Mouse (Mus musculus) MEL (cell line): ENCODE data around the gene Try5. TPM values are rescaled to one million over a fixed set of nuclear protein-coding genes. Genes with fewer than 3 reads are reported as not detected.

ENCODE experiments used
- DNase-seq: peaks from one replicate; pipeline ENCODE4 v3.0.0; 2011; ENCODE audit warnings: low read depth, low spot score
- H3K27ac ChIP-seq: 2 replicates; pipeline ENCODE4 v1.5.1; 2012; ENCODE audit warnings: low read depth, mild to moderate bottlenecking, control low read depth, low read length, moderate library complexity; ENCODE audit not compliant: control insufficient read depth
- H3K27me3 ChIP-seq, 2 experiments: fragments of 150-350 bp in 1 of 2; sonication (generic) in 1 of 2; 2 replicates each; pipeline ENCODE4 v1.6.1; 2012; ENCODE audit warnings: low read length in 2 of 2, mild to moderate bottlenecking in 2 of 2, improper control_type of control experiment in 1 of 2, moderate library complexity in 1 of 2; ENCODE audit not compliant: insufficient read depth in 2 of 2, control insufficient read depth in 1 of 2
- H3K36me3 ChIP-seq, 2 experiments: 2 replicates each; pipeline ENCODE4 v1.6.1; 2012 to 2014; ENCODE audit warnings: low read length in 2 of 2, improper control_type of control experiment in 1 of 2, inconsistent platforms in 1 of 2, mild to moderate bottlenecking in 1 of 2; ENCODE audit not compliant: insufficient read depth in 2 of 2, control insufficient read depth in 1 of 2
- H3K4me1 ChIP-seq, 2 experiments: fragments of 150-350 bp in 1 of 2; sonication (generic) in 1 of 2; 2 replicates each; pipeline ENCODE4 v1.6.1; 2012; ENCODE audit warnings: low read length in 2 of 2, improper control_type of control experiment in 1 of 2, mild to moderate bottlenecking in 1 of 2; ENCODE audit not compliant: insufficient read depth in 2 of 2, control insufficient read depth in 1 of 2
- H3K4me3 ChIP-seq, 2 experiments: fragments of 150-350 bp in 1 of 2; sonication (generic) in 1 of 2; 2 replicates each; pipeline ENCODE4 v1.5.1; 2012; ENCODE audit warnings: low read depth in 2 of 2, low read length in 2 of 2, mild to moderate bottlenecking in 2 of 2, moderate library complexity in 2 of 2, control low read depth in 1 of 2, improper control_type of control experiment in 1 of 2; ENCODE audit not compliant: control insufficient read depth in 1 of 2, insufficient read depth in 1 of 2
- H3K79me2 ChIP-seq: 2 replicates; pipeline ENCODE4 v1.6.1; 2012; ENCODE audit warnings: mild to moderate bottlenecking, low read length, moderate library complexity; ENCODE audit not compliant: control insufficient read depth, poor library complexity, insufficient read depth
- H3K9ac ChIP-seq: 2 replicates; pipeline ENCODE4 v1.6.1; 2012; ENCODE audit warnings: low read depth, mild to moderate bottlenecking, control low read depth, low read length, moderate library complexity; ENCODE audit not compliant: control insufficient read depth, poor library complexity, severe bottlenecking
- H3K9me3 ChIP-seq: fragments of 150-350 bp; sonication (generic); replicated peaks from 2 replicates; pipeline ENCODE4 v1.6.1; 2012; ENCODE audit warnings: mild to moderate bottlenecking, low read length, improper control_type of control experiment, moderate library complexity; ENCODE audit not compliant: insufficient read depth
- CTCF ChIP-seq, 3 experiments: IDR thresholded peaks in 2 of 3; conservative IDR thresholded peaks in 1 of 3; 2 replicates each; pipeline ENCODE4 v1.5.1; 2011 to 2012; ENCODE audit warnings: low read length in 3 of 3, low read depth in 2 of 3, mild to moderate bottlenecking in 2 of 3, improper control_type of control experiment in 1 of 3, inconsistent platforms in 1 of 3, mixed read lengths in 1 of 3, moderate library complexity in 1 of 3; ENCODE audit not compliant: control insufficient read depth in 1 of 3, insufficient read depth in 1 of 3, poor library complexity in 1 of 3, severe bottlenecking in 1 of 3
- ELF1 ChIP-seq: IDR thresholded peaks from 2 replicates; pipeline ENCODE4 v1.6.1; 2014; ENCODE audit warnings: low read depth, mild to moderate bottlenecking, inconsistent platforms, low read length, improper control_type of control experiment, moderate library complexity
- MEF2A ChIP-seq: IDR thresholded peaks from 2 replicates; pipeline ENCODE4 v1.6.1; 2014; ENCODE audit warnings: low read depth, mild to moderate bottlenecking, inconsistent platforms, low read length, improper control_type of control experiment; ENCODE audit not compliant: poor library complexity, insufficient replicate concordance, severe bottlenecking; ENCODE audit errors: extremely low read depth
- RAD21 ChIP-seq: IDR thresholded peaks from 2 replicates; pipeline ENCODE4 v1.6.1; 2011; ENCODE audit warnings: mild to moderate bottlenecking, low read depth, low read length, improper control_type of control experiment
- RCOR1 ChIP-seq: IDR thresholded peaks from 2 replicates; pipeline ENCODE4 v1.6.1; 2012; ENCODE audit warnings: low read depth, mild to moderate bottlenecking, inconsistent platforms, low read length, improper control_type of control experiment
- SMC3 ChIP-seq: IDR thresholded peaks from 2 replicates; pipeline ENCODE4 v1.6.1; 2011; ENCODE audit warnings: low read depth, low read length, improper control_type of control experiment
- polyA plus RNA-seq, 2 experiments: library from polyadenylated mRNA; stranded (reverse) in 1 of 2; unstranded in 1 of 2; fragments of >175 nt in 1 of 2; fragments of >200 nt in 1 of 2; gene quantifications; 2 replicates each; pipeline versions ENCODE4 v1.2.1 to v1.2.4; 2012; ENCODE audit warnings: low replicate concordance in 2 of 2, low read depth in 1 of 2; ENCODE audit not compliant: insufficient read length in 2 of 2, insufficient read depth in 1 of 2, missing spikeins in 1 of 2
- total RNA-seq: library from RNA; depleted of rRNA; stranded (reverse); fragments of 300-350 nt; gene quantifications from 2 replicates; pipeline ENCODE4 v1.2.3, GENCODE M21; 2012; rRNA removed

Gene Try5
- total and polyA plus RNA-seq, 3 experiments: not detected

DNA sequence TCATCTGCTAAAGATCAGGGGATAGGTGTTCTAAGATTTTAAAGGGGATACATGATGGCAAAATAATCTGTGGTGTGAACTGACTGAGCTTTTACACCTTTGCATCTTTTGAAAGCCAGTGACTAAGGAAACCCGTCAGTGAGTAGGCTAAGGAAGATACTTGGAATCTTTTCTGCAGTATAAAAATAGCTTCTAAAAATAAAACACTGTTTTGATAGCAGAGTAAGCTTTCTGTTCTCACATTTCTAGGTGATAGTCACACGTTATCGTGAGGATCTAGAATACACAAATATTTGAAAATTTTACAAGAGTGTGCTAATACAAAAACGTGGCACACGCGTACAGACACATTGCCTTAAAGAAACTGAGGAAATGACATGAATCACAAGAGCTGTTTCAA lies 50.5 kb downstream of the Try5 start:
- no peak overlapping the region for H3K9ac ChIP-seq
- no peaks in the 10 kb centered on the region for H3K79me2 ChIP-seq
- H3K9me3 ChIP-seq: no peaks in the 10 kb centered on the region
- no peak overlapping the region for H3K4me3 ChIP-seq
- no peak for DNase-seq
- H3K36me3 ChIP-seq: no peaks in the 10 kb centered on the region
- no peak for TF ChIP-seq RCOR1
- TF ChIP-seq, all 39 proteins: peak for 0
- Histone ChIP-seq H3K4me1 (no peaks in the 10 kb centered on the region), H3K27ac (no peak overlapping the region), H3K27me3 (no peaks in the 10 kb centered on the region)

DNA sequence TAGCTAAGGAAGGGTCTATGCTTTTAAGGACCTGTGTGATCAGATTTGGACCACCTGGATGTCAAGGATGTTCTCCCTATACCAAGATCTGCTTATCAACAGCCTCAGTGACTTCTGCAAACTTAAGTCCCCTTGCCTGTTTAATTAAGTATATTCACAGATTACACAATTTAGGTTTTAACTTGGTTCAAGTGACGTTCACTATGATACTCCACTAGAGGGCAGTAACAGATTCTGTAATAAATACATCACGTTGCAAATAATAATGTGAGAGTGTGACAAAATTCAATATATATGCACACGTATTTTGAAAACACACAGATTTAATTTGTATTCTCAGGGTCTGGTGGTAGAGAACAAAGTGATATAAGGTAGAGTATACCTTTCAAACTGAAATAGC lies 53.8 kb downstream of the Try5 start:
- Histone ChIP-seq H3K9me3 (no peaks in the 10 kb centered on the region), H3K4me3 (no peak overlapping the region), H3K27ac (no peak overlapping the region), H3K27me3 (no peaks in the 10 kb centered on the region), H3K4me1 (no peaks in the 10 kb centered on the region), H3K9ac (no peak overlapping the region), H3K36me3 (no peaks in the 10 kb centered on the region), H3K79me2 (no peaks in the 10 kb centered on the region)
- TF ChIP-seq ELF1: no peak
- peak; percentile 55 for TF ChIP-seq RAD21
- peak; percentile 53 for TF ChIP-seq SMC3
- peak in 2 of 3 experiments; percentile 28 to 56; a peak in 3 of 6 replicates for TF ChIP-seq CTCF (IDR thresholded peaks at IDR 0.05 in 2 of 3, conservative IDR thresholded peaks at IDR 0.05 in 1 of 3; ENCODE audit: control insufficient read depth in 1 of 3, insufficient read depth in 1 of 3, low read depth in 2 of 3, low read length in 3 of 3, poor library complexity in 1 of 3, severe bottlenecking in 1 of 3)
- TF ChIP-seq MEF2A: no peak
- DNase-seq: peak; percentile 15

Other genes starting within 250 kb of the Try5 start
- gene Try4, start 14.6 kb downstream of the Try5 start, total RNA-seq: not detected in 2 replicates
- gene Try4, start 14.6 kb downstream of the Try5 start, polyA plus RNA-seq: not detected
- gene Try10, start 37.3 kb upstream of the Try5 start, total RNA-seq: not detected in 2 replicates
- gene Try10, start 37.3 kb upstream of the Try5 start, polyA plus RNA-seq: not detected
- gene Prss3, start 60.8 kb upstream of the Try5 start, total RNA-seq: not detected in 2 replicates
- not detected for gene Prss3, start 60.8 kb upstream of the Try5 start, polyA plus RNA-seq
- gene Gm5771, start 75.5 kb upstream of the Try5 start, total RNA-seq: not detected in 2 replicates
- gene Gm5771, start 75.5 kb upstream of the Try5 start, polyA plus RNA-seq: not detected
- not detected in 2 replicates for gene Gm10334, start 129.3 kb upstream of the Try5 start, total RNA-seq
- gene Gm10334, start 129.3 kb upstream of the Try5 start, polyA plus RNA-seq: not detected
- not detected in 2 replicates for gene Prss1, start 142.1 kb upstream of the Try5 start, total RNA-seq
- gene Prss1, start 142.1 kb upstream of the Try5 start, polyA plus RNA-seq: not detected
- not detected in 2 replicates for gene Prss2, start 204.9 kb upstream of the Try5 start, total RNA-seq
- not detected for gene Prss2, start 204.9 kb upstream of the Try5 start, polyA plus RNA-seq